Mouse (Mus musculus): ENCODE measurements around the gene Trim41.

DNA sequence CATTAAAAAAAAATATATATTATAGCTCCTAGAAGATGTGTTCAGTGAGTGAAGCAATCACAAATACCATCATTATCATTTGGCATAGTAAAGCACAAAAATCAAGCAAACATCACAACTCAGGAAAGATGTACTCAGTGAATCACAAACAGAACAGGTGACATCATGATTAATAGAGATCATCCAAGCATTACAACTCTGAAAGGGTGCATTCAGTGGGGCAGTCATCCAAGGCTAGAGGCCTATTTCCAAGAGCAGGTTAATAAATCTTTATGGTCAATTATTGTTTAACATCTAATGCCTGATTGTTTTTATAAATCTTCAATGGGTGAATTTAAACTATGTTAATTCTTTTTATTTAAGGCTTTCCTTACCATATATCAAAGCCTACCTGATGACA is 23.7 kb upstream of the Trim41 start:
- no peak for TF ChIP-seq GATA1 (IDR thresholded peaks at IDR 0.05; ENCODE audit: low read length)
- TF ChIP-seq TAL1 (IDR thresholded peaks at IDR 0.05; ENCODE audit: low read length), result no peak

All from erythroblast, embryonic 14.5 days (primary cell).